In the genomic region with DNA sequence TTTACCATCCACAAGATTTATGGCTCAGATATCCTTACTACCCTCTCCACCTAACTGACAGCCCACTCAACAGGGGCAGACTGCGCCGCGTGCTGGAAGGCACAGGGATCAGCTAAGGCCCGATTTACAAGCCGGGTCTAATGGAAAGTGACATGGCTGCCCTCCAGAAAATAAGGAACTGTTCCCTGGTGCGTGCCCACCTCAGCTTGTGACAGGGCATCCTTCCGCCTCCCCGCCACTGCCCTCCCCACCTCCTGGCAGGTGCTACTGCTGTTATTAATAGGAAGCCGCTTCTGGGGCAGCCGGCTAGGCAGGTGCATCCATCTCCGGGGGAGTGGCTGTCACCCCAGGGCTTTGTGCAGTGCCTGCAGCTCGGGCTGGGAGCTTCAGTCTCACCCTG, we compare ENCODE assay signal across 16 mouse cellular contexts. TPM values are rescaled to one million over a fixed set of nuclear protein-coding genes. Genes with fewer than 3 reads are reported as not detected.
DNase-seq lines count a peak whose midpoint lies in the region; ATAC-seq lines count a peak whose summit lies in the region.
"Had no signal": no experiment of that assay in that cellular context is flagged by ENCODE, and none has a peak within 500 bp of the region (broad histone marks: within the 10 kb centered on the region; RNA-seq: fewer than 3 reads in every experiment).

No protein-coding gene starts in this region.

- H3K27me3 ChIP-seq in neural tube, embryonic 11.5 days (ENCODE audit: control insufficient read depth, insufficient read depth, low read length), result no peaks in the 10 kb centered on the region
- H3K27me3 ChIP-seq in hindbrain, embryonic 15.5 days, result no peaks in the 10 kb centered on the region

- 0 out of 2 replicates have a peak overlapping the region, but pooled peaks have one; percentile 54 for H3K27ac ChIP-seq in neural tube, embryonic 11.5 days (ENCODE audit: low read depth, low read length)
- H3K27ac ChIP-seq in hindbrain, embryonic 15.5 days (replicated peaks), result 0 out of 2 replicates have a peak overlapping the region, but pooled peaks have one; percentile 17
- H3K27ac ChIP-seq: embryonic facial prominence, embryonic 13.5 days; stomach, postnatal 0 days had no signal

- H3K4me2 ChIP-seq in neural tube, embryonic 11.5 days (ENCODE audit: low read depth), result peak overlapping the region; percentile 19; the same call in 1 of the 2 replicates
- H3K4me2 ChIP-seq in hindbrain, embryonic 15.5 days, result no peak overlapping the region
- H3K4me2 ChIP-seq: heart, embryonic 11.5 days had no signal

- WGBS in neural tube, embryonic 11.5 days, result 12% methylated on average over 12 of the region's 12 CpGs
- WGBS in hindbrain, embryonic 15.5 days, result 10% methylated on average over 12 of the region's 12 CpGs

- peaks cover 58% of the 10 kb centered on the region for H3K4me1 ChIP-seq in neural tube, embryonic 11.5 days (ENCODE audit: control insufficient read depth, insufficient read depth, low read length)
- peaks cover 54% of the 10 kb centered on the region for H3K4me1 ChIP-seq in hindbrain, embryonic 15.5 days (replicated peaks)

- H3K9ac ChIP-seq in neural tube, embryonic 11.5 days (ENCODE audit: low read length), result 0 out of 2 replicates have a peak overlapping the region, but pooled peaks have one; percentile 28
- H3K9ac ChIP-seq in hindbrain, embryonic 15.5 days, result no peak overlapping the region
- H3K9ac ChIP-seq: embryonic facial prominence, embryonic 13.5 days had no signal

- peak; percentile 16 for DNase-seq in cerebellum, adult 11 months
- no peak for DNase-seq in cerebellum, postnatal 4 days (ENCODE audit: low spot score in 2 of 2)
- DNase-seq in neural tube, embryonic 11.5 days (ENCODE audit: low spot score), result no peak
- DNase-seq in neural tube, embryonic 10.5 days (ENCODE audit: extremely low spot score, low spot score), result no peak
- DNase-seq in retina, postnatal 1 day, result peak; percentile 70
- no peak for DNase-seq in urinary bladder, postnatal 36 days (ENCODE audit: low spot score in 2 of 2)
- DNase-seq in spleen, postnatal 36 days (ENCODE audit: low spot score in 2 of 2), result no peak
- DNase-seq: gastrocnemius, postnatal 36 days; heart, postnatal 36 days; kidney, postnatal 14 days; lung, adult 2 months had no signal

- H3K4me3 ChIP-seq in neural tube, embryonic 11.5 days (ENCODE audit: low read depth, low read length), result no peak overlapping the region
- no peak overlapping the region for H3K4me3 ChIP-seq in hindbrain, embryonic 15.5 days
- H3K4me3 ChIP-seq: embryonic facial prominence, embryonic 13.5 days had no signal

- no peaks in the 10 kb centered on the region for H3K36me3 ChIP-seq in neural tube, embryonic 11.5 days (ENCODE audit: control insufficient read depth, insufficient read depth, low read length)
- H3K36me3 ChIP-seq in hindbrain, embryonic 15.5 days, result no peaks in the 10 kb centered on the region
- H3K36me3 ChIP-seq: embryonic facial prominence, embryonic 13.5 days had no signal

- H3K9me3 ChIP-seq in neural tube, embryonic 11.5 days (ENCODE audit: control insufficient read depth, low read length), result no peaks in the 10 kb centered on the region
- no peaks in the 10 kb centered on the region for H3K9me3 ChIP-seq in hindbrain, embryonic 15.5 days
- H3K9me3 ChIP-seq: embryonic facial prominence, embryonic 13.5 days had no signal

- ATAC-seq in neural tube, embryonic 11.5 days (ENCODE audit: insufficient read depth, low FRiP score, low TSS enrichment), result no peak
- no peak for ATAC-seq in hindbrain, embryonic 15.5 days (ENCODE audit: low FRiP score, low read depth)
- ATAC-seq: intestine, postnatal 0 days had no signal

RNA-seq across cellular contexts. Expression of gene Ubiad1, which starts 41.2 kb away (rescaled TPM):
- polyA plus RNA-seq in neural tube, embryonic 11.5 days (2014; fragmentation: Nextera tagmentation; extraction: Ambion mirVana), result 17.6 and 19.0 TPM in 2 replicates
- 18.4 and 20.2 TPM in 2 replicates for polyA plus RNA-seq in hindbrain, embryonic 15.5 days (2015; fragmentation: Nextera tagmentation; extraction: Ambion mirVana)

RNA-seq across cellular contexts. Expression of gene Mtor, which starts 45.0 kb away (rescaled TPM):
- 34.1 and 36.1 TPM in 2 replicates for polyA plus RNA-seq in neural tube, embryonic 11.5 days (2014; fragmentation: Nextera tagmentation; extraction: Ambion mirVana)
- 22.7 and 22.8 TPM in 2 replicates for polyA plus RNA-seq in hindbrain, embryonic 15.5 days (2015; fragmentation: Nextera tagmentation; extraction: Ambion mirVana)

Comparison
In these comparisons a context has a peak if more than half of its experiments do, and no peak if none do; other contexts are left out.
1. DNase-seq: peak in cerebellum, adult 11 months (single experiment) and retina, postnatal 1 day (single experiment); none in cerebellum, postnatal 4 days (0 of 2), neural tube, embryonic 11.5 days (single experiment), neural tube, embryonic 10.5 days (single experiment), urinary bladder, postnatal 36 days (0 of 2) and spleen, postnatal 36 days (0 of 2).